Mouse (Mus musculus) brain, embryonic 18.5 days (tissue): ENCODE results near the gene Tapbp.
"Not testable (repeated sequence)": the region's sequence is repeated elsewhere in the genome, so short reads cannot be mapped to it uniquely, and the experiment has no call there.

Experiments used
- DNase-seq: peaks from one replicate; pipeline ENCODE4 v3.0.0-alpha.2; 2012; ENCODE audit warnings: low read depth, low spot score

Gene Tapbp

DNA sequence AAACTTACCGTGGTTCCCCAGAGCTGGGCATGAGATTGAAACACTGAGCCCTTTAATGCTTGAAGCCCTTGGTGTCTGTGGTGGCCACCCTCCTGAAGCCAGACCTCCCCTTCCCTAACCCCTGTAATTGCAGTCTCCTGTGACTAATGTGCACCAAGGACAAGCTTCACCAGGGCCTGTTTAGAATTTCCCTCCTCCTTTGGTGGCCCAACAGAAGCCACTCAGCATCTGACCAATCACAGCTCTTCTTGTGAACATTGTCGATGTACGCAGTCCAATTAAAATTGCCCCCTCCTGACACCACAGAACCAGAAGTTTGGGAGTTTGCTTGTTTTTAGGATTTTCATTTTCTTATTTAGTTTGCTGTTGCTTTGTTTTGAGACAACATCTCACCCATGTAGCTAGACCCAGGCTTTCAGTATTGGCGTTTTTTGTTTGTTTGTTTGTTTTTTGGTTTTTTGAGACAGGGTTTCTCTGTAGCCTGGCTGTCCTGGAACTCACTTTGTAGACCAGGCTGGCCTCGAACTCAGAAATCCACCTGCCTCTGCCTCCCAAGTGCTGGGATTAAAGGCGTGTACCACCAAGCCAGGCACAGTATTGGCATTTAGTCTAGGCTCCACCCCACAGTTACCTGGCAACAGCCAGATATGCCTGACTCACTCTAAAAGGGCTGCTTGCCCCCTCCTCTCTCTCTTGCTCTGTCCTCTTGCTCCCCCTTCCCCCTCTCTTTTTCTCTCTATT is 11.6 kb upstream of the Tapbp start:
- DNase-seq, result not testable (repeated sequence)

DNA sequence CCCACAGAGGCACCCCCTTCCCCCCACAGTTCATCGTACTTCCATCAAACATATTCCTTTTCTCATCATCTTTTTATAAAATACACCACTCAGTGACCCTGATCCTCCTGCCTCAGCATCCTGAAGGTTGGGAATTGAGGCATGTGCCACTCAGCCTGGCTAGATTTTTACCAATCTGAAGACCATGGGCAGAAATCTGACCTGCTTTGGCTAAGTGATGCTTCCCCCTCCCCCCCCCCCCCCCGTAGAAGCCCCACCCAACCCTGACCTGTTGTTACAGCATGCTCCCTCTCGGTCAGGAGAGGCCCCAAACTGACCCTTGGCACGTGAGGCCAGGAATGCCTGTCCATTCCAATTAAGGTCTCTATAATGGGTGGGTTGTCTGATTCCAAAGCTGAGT is 10.9 kb upstream of the Tapbp start, which contains the start of gene Platr17:
Gene Platr17 (plus strand): TSS at position 301 of the 400 bp plus-strand sequence.
- not testable (repeated sequence) for DNase-seq

DNA sequence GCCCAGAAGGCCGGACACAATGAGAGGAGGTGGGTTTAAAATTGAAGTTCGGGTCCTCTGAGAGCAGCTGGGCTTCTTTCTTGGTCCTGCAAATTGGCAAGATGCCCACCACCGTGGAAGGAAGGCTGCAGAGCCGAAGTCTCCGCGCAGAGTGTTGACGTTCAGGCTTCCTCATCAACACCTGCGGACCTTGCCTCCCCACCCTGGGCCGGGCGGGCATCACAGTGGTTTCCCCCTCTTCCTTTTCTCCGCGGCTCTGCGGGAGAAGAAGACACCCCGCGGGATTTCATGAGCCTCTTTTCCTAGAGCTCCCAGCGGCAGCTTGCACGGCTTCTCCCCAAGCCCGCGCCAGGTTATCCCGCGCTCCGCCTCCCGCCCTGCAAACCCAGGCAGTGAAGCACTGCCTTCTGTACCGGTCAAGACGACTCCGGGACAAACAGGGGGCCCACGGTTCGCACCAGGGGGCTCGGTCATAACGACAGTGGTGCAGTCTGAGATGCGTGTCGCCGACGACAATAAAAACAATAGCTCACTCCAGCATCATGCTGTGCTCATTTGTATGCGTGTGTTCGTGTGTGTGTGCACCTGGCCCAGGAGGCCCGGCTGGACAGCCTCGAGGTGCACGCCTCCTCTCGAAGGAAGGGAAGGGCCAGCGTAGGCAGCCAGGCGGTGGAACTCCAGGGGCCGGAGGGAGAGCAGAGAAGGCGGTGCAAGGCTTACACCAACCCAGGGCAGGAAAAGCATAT is 7.2 kb upstream of the Tapbp start:
- DNase-seq, result no peak

- peak; percentile 97 for DNase-seq
These were observed 6.4 kb upstream of the Tapbp start, which contains the start of gene Daxx for GRCm38 (mm10) chr17:33909077-33909868. Gene Daxx, plus strand, starts transcription at chr17:33909414.

DNA sequence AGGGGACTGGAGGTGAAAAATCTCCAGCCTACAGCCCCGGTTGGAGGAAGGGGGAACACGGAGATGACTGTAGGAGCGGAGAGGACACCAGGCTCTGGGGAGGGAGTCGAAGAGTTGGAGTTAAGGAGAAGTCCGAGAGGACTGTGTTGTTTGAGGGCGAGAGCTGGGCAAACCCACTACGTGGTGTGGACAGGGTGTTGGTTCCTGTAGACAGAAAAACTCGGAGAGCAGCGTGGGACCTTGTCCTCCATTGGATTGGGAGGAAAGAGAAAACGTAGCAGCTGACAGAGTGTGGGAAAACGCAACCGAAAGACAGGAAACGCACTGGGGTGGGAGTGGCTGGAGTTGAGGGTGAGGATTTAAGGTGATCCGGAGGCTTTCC is 5.8 kb upstream of the Tapbp start:
- no peak for DNase-seq

GRCm38 (mm10) chr17:33910346-33911051 is 5.2 kb upstream of the Tapbp start:
- DNase-seq, result no peak

DNA sequence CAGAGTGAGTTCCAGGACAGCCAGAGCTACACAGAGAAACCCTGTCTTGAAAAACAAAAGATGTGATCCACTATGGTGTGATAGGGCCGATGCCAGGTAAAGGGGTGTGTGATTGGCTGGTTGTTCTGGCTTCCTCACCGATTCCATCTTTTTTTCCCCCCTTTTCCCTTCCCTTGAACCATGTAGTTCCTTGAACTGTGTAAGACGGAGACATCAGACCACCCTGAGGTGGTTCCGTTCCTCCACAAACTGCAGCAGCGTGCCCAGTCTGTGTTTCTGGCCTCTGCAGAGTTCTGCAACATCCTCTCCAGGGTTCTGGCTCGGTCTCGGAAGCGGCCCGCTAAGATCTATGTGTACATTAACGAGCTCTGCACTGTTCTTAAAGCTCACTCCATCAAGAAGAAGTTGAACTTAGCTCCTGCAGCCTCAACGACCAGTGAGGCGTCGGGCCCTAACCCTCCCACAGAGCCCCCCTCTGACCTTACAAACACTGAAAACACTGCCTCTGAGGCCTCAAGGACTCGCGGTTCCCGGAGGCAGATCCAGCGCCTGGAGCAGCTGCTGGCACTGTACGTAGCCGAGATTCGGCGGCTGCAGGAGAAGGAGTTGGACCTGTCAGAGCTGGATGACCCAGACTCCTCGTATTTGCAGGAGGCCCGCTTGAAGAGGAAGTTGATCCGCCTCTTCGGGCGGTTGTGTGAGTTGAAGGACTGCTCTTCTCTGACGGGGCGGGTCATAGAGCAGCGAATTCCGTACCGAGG is 4.5 kb upstream of the Tapbp start:
- no peak for DNase-seq

- DNase-seq, result no peak
These were observed 3.8 kb upstream of the Tapbp start for GRCm38 (mm10) chr17:33911813-33912414.

- no peak for DNase-seq
These were observed 2.4 kb upstream of the Tapbp start for GRCm38 (mm10) chr17:33913264-33913663.

DNA sequence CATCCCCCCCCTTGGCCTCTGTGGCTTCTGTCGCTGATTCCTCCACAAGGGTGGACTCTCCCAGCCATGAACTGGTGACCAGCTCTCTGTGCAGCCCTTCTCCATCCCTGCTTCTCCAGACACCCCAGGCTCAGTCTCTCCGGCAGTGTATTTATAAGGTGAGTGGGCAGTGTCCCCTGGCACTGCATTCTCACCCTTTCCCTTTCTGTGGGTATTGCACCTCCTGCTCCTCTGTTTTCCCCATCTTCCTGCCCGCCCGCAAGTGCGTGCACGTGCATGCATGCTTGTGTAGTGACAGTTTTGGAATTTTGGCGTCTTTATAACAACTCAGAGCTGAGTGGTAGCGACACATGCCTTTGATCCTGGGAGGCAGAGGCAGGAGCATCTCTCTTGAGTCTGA is 1.8 kb upstream of the Tapbp start:
- DNase-seq, result no peak

- no peak for DNase-seq
These were observed 719 bp upstream of the Tapbp start for GRCm38 (mm10) chr17:33914969-33915391.

- DNase-seq, result no peak
These were observed 595 bp downstream of the Tapbp start for GRCm38 (mm10) chr17:33916294-33916693.

DNA sequence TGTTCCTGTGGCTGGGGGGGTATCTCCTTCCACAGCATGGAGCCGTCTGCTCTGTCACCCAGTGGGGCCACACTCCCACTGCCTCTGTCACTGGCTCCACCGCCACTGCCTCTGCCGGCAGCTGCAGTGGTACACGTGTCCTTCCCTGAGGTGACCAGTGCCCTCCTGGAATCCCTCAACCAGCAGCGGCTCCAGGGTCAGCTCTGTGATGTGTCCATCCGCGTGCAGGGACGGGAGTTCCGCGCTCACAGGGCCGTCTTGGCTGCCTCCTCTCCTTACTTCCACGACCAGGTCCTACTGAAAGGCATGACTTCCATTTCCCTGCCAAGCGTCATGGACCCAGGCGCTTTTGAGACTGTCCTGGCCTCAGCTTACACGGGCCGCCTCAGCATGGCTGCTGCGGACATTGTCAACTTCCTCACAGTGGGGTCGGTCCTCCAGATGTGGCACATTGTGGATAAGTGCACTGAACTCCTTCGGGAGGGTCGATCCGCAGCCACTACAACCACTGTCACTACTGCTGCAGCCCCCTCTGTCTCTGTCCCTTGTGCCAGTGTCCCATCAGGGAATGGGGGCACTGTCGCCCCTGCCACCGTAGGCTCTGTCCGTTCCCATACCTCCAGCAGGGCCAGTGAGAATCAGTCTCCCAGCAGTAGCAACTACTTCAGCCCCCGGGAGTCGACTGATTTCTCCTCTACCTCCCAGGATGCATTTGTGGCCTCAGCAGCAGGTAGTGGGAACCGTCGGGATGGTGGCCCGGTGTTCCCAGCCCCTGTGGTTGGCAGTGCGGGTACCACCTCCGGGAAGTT is 1.4 kb downstream of the Tapbp start:
- DNase-seq, result no peak

DNA sequence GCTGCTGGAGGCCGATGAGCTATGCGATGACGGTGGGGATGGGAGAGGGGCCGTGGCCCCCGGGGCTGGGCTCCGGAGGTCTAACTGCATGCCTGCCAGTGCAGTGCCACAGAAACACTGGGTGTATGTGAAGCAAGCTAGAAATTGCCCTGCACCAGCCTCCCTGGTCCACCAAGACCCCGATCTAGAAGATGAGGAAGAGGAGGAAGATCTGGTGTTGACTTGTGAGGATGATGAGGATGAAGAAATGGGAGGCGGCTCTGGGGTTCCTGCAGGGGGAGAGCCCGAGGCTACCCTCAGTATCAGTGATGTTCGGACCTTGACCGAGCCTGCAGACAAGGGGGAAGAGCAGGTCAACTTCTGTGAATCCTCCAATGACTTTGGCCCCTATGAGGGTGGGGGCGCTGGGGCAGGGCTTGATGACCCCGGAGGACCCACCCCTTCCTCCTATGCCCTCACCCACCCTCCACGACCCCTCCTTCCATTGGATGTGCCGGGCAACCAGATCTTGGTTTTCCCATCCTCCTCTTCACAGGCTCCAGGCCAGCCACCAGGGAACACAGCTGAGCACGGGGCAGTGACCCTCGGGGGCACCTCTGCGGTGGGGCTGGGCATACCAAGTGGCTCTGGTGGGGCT is 2.1 kb downstream of the Tapbp start:
- no peak for DNase-seq

- no peak for DNase-seq
These were observed 2.8 kb downstream of the Tapbp start for GRCm38 (mm10) chr17:33918293-33919203.

- DNase-seq, result no peak
These were observed 3.9 kb downstream of the Tapbp start for GRCm38 (mm10) chr17:33919351-33920281.
